Mouse (Mus musculus): ENCODE data around the gene Col13a1. TPM values are rescaled to one million over a fixed set of nuclear protein-coding genes. Genes with fewer than 3 reads are reported as not detected.
A peak's percentile ranks its signal among the peaks of the same experiment; 100 is the strongest.

The Col13a1 gene
- 0.31 and 3.2 TPM in 2 replicates for polyA plus RNA-seq (2014; fragmentation: Nextera tagmentation; extraction: Ambion mirVana)

DNA sequence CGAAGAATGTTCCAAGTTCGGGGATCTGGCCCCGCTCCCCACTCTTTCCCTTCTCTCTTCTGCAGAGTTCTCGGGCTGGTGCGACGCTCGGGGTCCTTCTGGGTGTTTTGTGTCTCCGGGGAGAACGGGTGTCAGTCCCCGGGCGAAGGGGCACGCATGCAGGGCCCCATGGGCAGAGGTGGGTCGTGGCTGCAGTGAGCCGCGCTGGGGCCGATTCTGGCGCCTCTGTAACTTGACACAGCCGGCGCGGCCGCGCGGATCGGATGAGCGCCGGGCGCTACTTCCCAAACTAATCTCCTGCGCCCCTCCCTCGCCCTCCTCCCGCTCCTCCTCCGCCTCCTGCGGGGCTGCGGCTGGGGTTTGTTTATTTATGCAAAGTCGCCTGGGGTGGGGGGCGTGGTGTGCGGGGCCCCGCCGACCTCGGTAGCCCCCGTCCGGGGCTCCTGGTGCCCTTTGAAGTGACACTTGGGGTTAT is at the start of gene Col13a1:
Gene Col13a1, minus strand, starts transcription at position 243 of the 475 bp plus-strand sequence.
- no peak for ATAC-seq (ENCODE audit: low read depth)
- Histone ChIP-seq H3K27me3 (ENCODE audit: control insufficient read depth, insufficient read depth, low read length) (peaks cover 33% of the 10 kb centered on the region), H3K27ac (ENCODE audit: low read depth, low read length) (no peak within 1 kb of the TSS), H3K9me3 (ENCODE audit: control insufficient read depth, low read length) (no peaks in the 10 kb centered on the region), H3K9ac (replicated peaks; ENCODE audit: low read depth, low read length) (0 out of 2 replicates have a peak within 1 kb of the TSS, but pooled peaks have one; percentile 35), H3K4me3 (ENCODE audit: low read depth, low read length) (peak within 1 kb of the TSS; percentile 25), H3K4me2 (ENCODE audit: low read depth, low read length) (peak within 1 kb of the TSS; percentile 45), H3K36me3 (ENCODE audit: control insufficient read depth, insufficient read depth, low read length) (no peaks in the 10 kb centered on the region), H3K4me1 (ENCODE audit: control insufficient read depth, insufficient read depth, low read length) (peaks cover 11% of the 10 kb centered on the region)
- under 1% methylated on average over 39 of the region's 41 CpGs for WGBS

DNA sequence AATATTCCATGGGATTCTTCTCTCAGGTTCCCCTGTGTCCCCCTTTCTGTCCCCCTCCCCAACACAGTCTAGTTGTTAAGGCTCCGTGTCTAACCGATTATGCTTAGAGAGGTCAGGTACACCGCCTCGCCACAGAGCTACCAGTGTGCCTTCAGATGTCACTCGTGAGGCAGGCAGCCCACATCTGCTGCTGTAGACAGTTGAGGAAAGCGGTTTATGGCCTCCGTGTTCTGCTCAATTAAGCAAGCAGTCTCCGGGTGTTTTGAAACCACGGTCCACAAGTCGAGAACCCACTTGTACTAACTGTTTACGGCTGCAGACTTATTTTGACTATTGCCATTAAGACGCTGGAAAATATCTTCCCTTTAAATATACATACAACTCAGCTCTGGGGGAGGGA is 48.8 kb upstream of the Col13a1 start:
- no peak overlapping the region for H3K27ac ChIP-seq (ENCODE audit: low read depth, low read length)
- ATAC-seq (ENCODE audit: low read depth): no peak
- no peak overlapping the region for H3K4me3 ChIP-seq (ENCODE audit: low read depth, low read length)
- no peaks in the 10 kb centered on the region for H3K9me3 ChIP-seq (ENCODE audit: control insufficient read depth, low read length)
- H3K27me3 ChIP-seq (ENCODE audit: control insufficient read depth, insufficient read depth, low read length): no peaks in the 10 kb centered on the region
- no peak overlapping the region for H3K4me2 ChIP-seq (ENCODE audit: low read depth, low read length)
- WGBS: 33% methylated on average over 12 of the region's 12 CpGs
- H3K4me1 ChIP-seq (ENCODE audit: control insufficient read depth, insufficient read depth, low read length): no peaks in the 10 kb centered on the region
- H3K36me3 ChIP-seq (ENCODE audit: control insufficient read depth, insufficient read depth, low read length): no peaks in the 10 kb centered on the region
- no peak overlapping the region for H3K9ac ChIP-seq (replicated peaks; ENCODE audit: low read depth, low read length)

DNA sequence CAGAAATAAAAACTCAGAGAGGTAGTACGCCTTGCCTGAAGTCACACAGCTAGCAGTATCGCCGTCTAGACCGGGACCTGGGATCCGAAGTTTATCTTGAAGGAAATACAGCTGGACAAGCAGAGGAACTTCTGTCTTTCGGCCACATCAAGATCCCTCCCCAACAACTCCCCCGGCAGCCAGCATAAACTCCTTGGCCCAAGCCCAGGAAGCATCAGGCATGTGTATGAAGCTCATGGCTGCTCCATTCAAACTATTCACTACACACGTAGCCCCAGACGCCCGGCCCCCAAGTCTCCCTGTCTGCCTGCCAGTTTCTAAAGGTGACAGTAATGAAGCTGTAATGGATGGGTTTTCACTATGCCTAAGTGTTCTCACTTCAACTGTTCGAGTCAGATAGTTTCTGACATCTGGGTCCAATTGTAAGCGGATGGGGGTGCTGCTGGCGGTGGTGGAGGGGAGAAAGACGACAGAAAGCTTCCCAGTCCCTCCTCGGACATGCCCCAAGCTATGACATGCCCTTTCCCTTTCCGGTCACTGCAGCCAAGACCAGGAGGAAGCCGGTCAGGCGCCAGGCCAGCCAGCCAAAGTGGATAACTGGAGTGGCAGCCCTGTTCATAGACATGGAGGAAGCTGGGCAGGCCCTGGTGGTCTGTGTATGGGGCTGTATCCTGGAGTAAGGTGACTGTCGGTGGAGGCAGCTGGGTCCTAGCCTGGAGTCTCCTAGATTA is 45.1 kb upstream of the Col13a1 start:
- H3K4me2 ChIP-seq (ENCODE audit: low read depth, low read length): no peak overlapping the region
- H3K27ac ChIP-seq (ENCODE audit: low read depth, low read length): no peak overlapping the region
- no peaks in the 10 kb centered on the region for H3K9me3 ChIP-seq (ENCODE audit: control insufficient read depth, low read length)
- H3K4me3 ChIP-seq (ENCODE audit: low read depth, low read length): no peak overlapping the region
- ATAC-seq (ENCODE audit: low read depth): no peak
- 57% methylated on average over 19 of the region's 19 CpGs for WGBS
- H3K27me3 ChIP-seq (ENCODE audit: control insufficient read depth, insufficient read depth, low read length): no peaks in the 10 kb centered on the region
- no peaks in the 10 kb centered on the region for H3K4me1 ChIP-seq (ENCODE audit: control insufficient read depth, insufficient read depth, low read length)
- H3K9ac ChIP-seq (replicated peaks; ENCODE audit: low read depth, low read length): no peak overlapping the region
- H3K36me3 ChIP-seq (ENCODE audit: control insufficient read depth, insufficient read depth, low read length): no peaks in the 10 kb centered on the region

GRCm38 (mm10) chr10:62020068-62020620 is 41.2 kb upstream of the Col13a1 start:
- Histone ChIP-seq H3K4me2 (ENCODE audit: low read depth, low read length) (no peak overlapping the region), H3K4me1 (ENCODE audit: control insufficient read depth, insufficient read depth, low read length) (peaks cover 4% of the 10 kb centered on the region; the same call in 1 of the 2 replicates), H3K9ac (replicated peaks; ENCODE audit: low read depth, low read length) (no peak overlapping the region), H3K27ac (ENCODE audit: low read depth, low read length) (no peak overlapping the region), H3K9me3 (ENCODE audit: control insufficient read depth, low read length) (no peaks in the 10 kb centered on the region), H3K27me3 (ENCODE audit: control insufficient read depth, insufficient read depth, low read length) (no peaks in the 10 kb centered on the region), H3K4me3 (ENCODE audit: low read depth, low read length) (no peak overlapping the region), H3K36me3 (ENCODE audit: control insufficient read depth, insufficient read depth, low read length) (no peaks in the 10 kb centered on the region)
- no peak for ATAC-seq (ENCODE audit: low read depth)
- WGBS: 15% methylated on average over 7 of the region's 7 CpGs

DNA sequence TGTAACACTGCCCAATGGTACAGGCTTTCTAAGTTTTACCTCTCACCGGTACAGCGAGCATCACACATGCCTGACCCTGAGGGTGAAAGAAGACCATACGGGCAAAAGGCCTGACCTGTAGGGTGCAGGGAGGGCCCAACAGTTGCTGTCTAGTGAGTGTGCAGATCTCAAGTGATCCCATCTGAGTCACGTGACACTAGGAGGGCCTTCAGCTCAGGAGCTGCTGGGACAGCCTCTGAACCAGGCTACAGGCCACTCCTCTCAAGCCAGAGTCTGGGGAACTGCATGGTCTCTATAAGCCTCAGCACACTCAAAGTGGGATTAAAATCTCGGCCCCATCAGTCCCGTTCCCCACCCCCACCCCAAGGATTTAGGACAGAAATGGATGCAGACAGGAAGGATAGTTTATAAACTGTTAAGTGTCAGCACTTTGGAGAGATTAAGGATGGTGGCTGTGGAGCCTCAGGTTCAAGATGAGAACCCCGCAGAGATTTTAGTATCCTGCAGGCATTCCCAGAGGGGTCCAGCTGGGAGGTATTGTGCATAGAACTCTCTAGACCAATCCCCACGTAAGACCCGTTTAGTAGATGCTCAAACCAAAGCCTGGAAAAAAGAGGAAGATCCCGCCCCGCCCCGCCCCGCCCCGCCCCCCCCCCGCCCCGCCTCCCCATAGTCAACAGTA is 40.6 kb upstream of the Col13a1 start:
- Histone ChIP-seq H3K4me1 (ENCODE audit: control insufficient read depth, insufficient read depth, low read length) (peaks cover 4% of the 10 kb centered on the region; the same call in 1 of the 2 replicates), H3K4me2 (ENCODE audit: low read depth, low read length) (no peak overlapping the region), H3K27ac (ENCODE audit: low read depth, low read length) (no peak overlapping the region), H3K27me3 (ENCODE audit: control insufficient read depth, insufficient read depth, low read length) (no peaks in the 10 kb centered on the region), H3K4me3 (ENCODE audit: low read depth, low read length) (no peak overlapping the region), H3K9ac (replicated peaks; ENCODE audit: low read depth, low read length) (no peak overlapping the region), H3K9me3 (ENCODE audit: control insufficient read depth, low read length) (no peaks in the 10 kb centered on the region), H3K36me3 (ENCODE audit: control insufficient read depth, insufficient read depth, low read length) (no peaks in the 10 kb centered on the region)
- WGBS: 37% methylated on average over 9 of the region's 16 CpGs
- no peak for ATAC-seq (ENCODE audit: low read depth)

- Histone ChIP-seq H3K4me1 (ENCODE audit: control insufficient read depth, insufficient read depth, low read length) (peaks cover 4% of the 10 kb centered on the region; the same call in 1 of the 2 replicates), H3K4me3 (ENCODE audit: low read depth, low read length) (no peak overlapping the region), H3K36me3 (ENCODE audit: control insufficient read depth, insufficient read depth, low read length) (no peaks in the 10 kb centered on the region), H3K4me2 (ENCODE audit: low read depth, low read length) (no peak overlapping the region), H3K9me3 (ENCODE audit: control insufficient read depth, low read length) (no peaks in the 10 kb centered on the region), H3K9ac (replicated peaks; ENCODE audit: low read depth, low read length) (no peak overlapping the region), H3K27ac (ENCODE audit: low read depth, low read length) (no peak overlapping the region), H3K27me3 (ENCODE audit: control insufficient read depth, insufficient read depth, low read length) (no peaks in the 10 kb centered on the region)
- ATAC-seq (ENCODE audit: low read depth): peak; percentile 83; the same call in 1 of the 2 replicates
- 28% methylated on average over 6 of the region's 6 CpGs for WGBS
These were observed 38.0 kb upstream of the Col13a1 start for GRCm38 (mm10) chr10:62016947-62017346.

- no peaks in the 10 kb centered on the region for H3K9me3 ChIP-seq (ENCODE audit: control insufficient read depth, low read length)
- WGBS: 90% methylated on average over 5 of the region's 5 CpGs
- H3K27me3 ChIP-seq (ENCODE audit: control insufficient read depth, insufficient read depth, low read length): no peaks in the 10 kb centered on the region
- no peaks in the 10 kb centered on the region for H3K36me3 ChIP-seq (ENCODE audit: control insufficient read depth, insufficient read depth, low read length)
- no peak overlapping the region for H3K27ac ChIP-seq (ENCODE audit: low read depth, low read length)
- H3K4me1 ChIP-seq (ENCODE audit: control insufficient read depth, insufficient read depth, low read length): peaks cover 4% of the 10 kb centered on the region; the same call in 1 of the 2 replicates
- H3K4me3 ChIP-seq (ENCODE audit: low read depth, low read length): no peak overlapping the region
- H3K4me2 ChIP-seq (ENCODE audit: low read depth, low read length): no peak overlapping the region
- no peak overlapping the region for H3K9ac ChIP-seq (replicated peaks; ENCODE audit: low read depth, low read length)
- ATAC-seq (ENCODE audit: low read depth): no peak
These were observed 34.3 kb upstream of the Col13a1 start for GRCm38 (mm10) chr10:62013190-62013589.

- Histone ChIP-seq H3K27me3 (ENCODE audit: control insufficient read depth, insufficient read depth, low read length) (no peaks in the 10 kb centered on the region), H3K9me3 (ENCODE audit: control insufficient read depth, low read length) (no peaks in the 10 kb centered on the region), H3K27ac (ENCODE audit: low read depth, low read length) (no peak overlapping the region), H3K9ac (replicated peaks; ENCODE audit: low read depth, low read length) (no peak overlapping the region), H3K4me3 (ENCODE audit: low read depth, low read length) (no peak overlapping the region), H3K4me2 (ENCODE audit: low read depth, low read length) (no peak overlapping the region), H3K4me1 (ENCODE audit: control insufficient read depth, insufficient read depth, low read length) (peaks cover 4% of the 10 kb centered on the region; the same call in 1 of the 2 replicates), H3K36me3 (ENCODE audit: control insufficient read depth, insufficient read depth, low read length) (no peaks in the 10 kb centered on the region)
- no peak for ATAC-seq (ENCODE audit: low read depth)
- 71% methylated on average over 4 of the region's 4 CpGs for WGBS
These were observed 33.5 kb upstream of the Col13a1 start for GRCm38 (mm10) chr10:62012371-62012770.

Measured in neural tube, embryonic 14.5 days (tissue).